Mouse (Mus musculus) activated CD4-positive, CD25-positive, alpha-beta regulatory T cell, adult 4 months (primary cell): ENCODE data around the gene Nyap1. TPM values are rescaled to one million over a fixed set of nuclear protein-coding genes. Genes with fewer than 3 reads are reported as not detected.
"Not testable (repeated sequence)": the region's sequence is repeated elsewhere in the genome, so short reads cannot be mapped to it uniquely, and the experiment has no call there.

Experiments used
- ATAC-seq: one replicate; pipeline ENCODE4 v1.8.0; 2017
- polyA plus RNA-seq, 2 experiments: library from polyadenylated mRNA; unstranded; fragments of 100-300 nt; shearing (Covaris generic); gene quantifications; one replicate each; pipeline ENCODE4 v1.2.1; 2017

The Nyap1 gene
- polyA plus RNA-seq, 2 experiments from 2014 or later, result 0.19 TPM; not detected in 1

- ATAC-seq, result no peak
Observed at GRCm38 (mm10) chr5:137768475-137768874, 27.1 kb upstream of the Nyap1 start.

- ATAC-seq, result no peak
Observed at GRCm38 (mm10) chr5:137766270-137766669, 24.9 kb upstream of the Nyap1 start.

GRCm38 (mm10) chr5:137764609-137765340 is 23.4 kb upstream of the Nyap1 start:
- ATAC-seq, result no peak

- ATAC-seq, result peak; percentile 75
Observed at GRCm38 (mm10) chr5:137759971-137760412, 18.6 kb upstream of the Nyap1 start.

- ATAC-seq, result no peak
Observed at GRCm38 (mm10) chr5:137758921-137759534, 17.6 kb upstream of the Nyap1 start.

- no peak for ATAC-seq
Observed at GRCm38 (mm10) chr5:137757887-137758286, 16.5 kb upstream of the Nyap1 start.

- ATAC-seq, result peak; percentile 56
Observed at GRCm38 (mm10) chr5:137756882-137757661, 15.7 kb upstream of the Nyap1 start.

- ATAC-seq, result no peak
Observed at GRCm38 (mm10) chr5:137756106-137756505, 14.7 kb upstream of the Nyap1 start.

GRCm38 (mm10) chr5:137755425-137755824 is 14.0 kb upstream of the Nyap1 start:
- no peak for ATAC-seq

- no peak for ATAC-seq
Observed at GRCm38 (mm10) chr5:137753111-137753832, 11.9 kb upstream of the Nyap1 start.

- no peak for ATAC-seq
Observed at GRCm38 (mm10) chr5:137751988-137752387, 10.6 kb upstream of the Nyap1 start.

- ATAC-seq, result no peak
Observed at GRCm38 (mm10) chr5:137751221-137751887, 9.9 kb upstream of the Nyap1 start.

GRCm38 (mm10) chr5:137750212-137750611 is 8.8 kb upstream of the Nyap1 start:
- ATAC-seq, result not testable (repeated sequence)

- ATAC-seq, result peak; percentile 37
Observed at GRCm38 (mm10) chr5:137749196-137749836, 7.9 kb upstream of the Nyap1 start.

- ATAC-seq, result no peak
Observed at GRCm38 (mm10) chr5:137748130-137748770, 6.8 kb upstream of the Nyap1 start.

- peak; percentile 31 for ATAC-seq
Observed at GRCm38 (mm10) chr5:137747326-137747961, 6.0 kb upstream of the Nyap1 start.

- no peak for ATAC-seq
Observed at GRCm38 (mm10) chr5:137746851-137747325, 5.5 kb upstream of the Nyap1 start.

- ATAC-seq, result peak; percentile 7
Observed at GRCm38 (mm10) chr5:137746282-137746850, 5.0 kb upstream of the Nyap1 start.

GRCm38 (mm10) chr5:137745214-137746171 is 4.1 kb upstream of the Nyap1 start, which contains the start of gene Tsc22d4:
TSS of gene Tsc22d4 (plus strand) at chr5:137745730.
- ATAC-seq, result peak; percentile 73
